Mouse (Mus musculus) small intestine, adult 2 months (tissue): ENCODE results near the gene Psmb9. TPM values are rescaled to one million over a fixed set of nuclear protein-coding genes. Genes with fewer than 3 reads are reported as not detected.
"Not testable (repeated sequence)": the region's sequence is repeated elsewhere in the genome, so short reads cannot be mapped to it uniquely, and the experiment has no call there.

Experiments used
- H3K27ac ChIP-seq: fragments of 200-500 bp; 2 replicates; pipeline ENCODE4 v1.5.1; 2012; ENCODE audit warnings: low read depth, low read length, control low read depth, inconsistent platforms; ENCODE audit not compliant: insufficient read depth
- H3K27me3 ChIP-seq: fragments of 200-500 bp; 2 replicates; pipeline ENCODE4 v1.6.1; 2012; ENCODE audit warnings: mild to moderate bottlenecking, moderate library complexity, low read length, inconsistent platforms; ENCODE audit not compliant: control insufficient read depth, insufficient read depth
- H3K36me3 ChIP-seq: fragments of 200-500 bp; 2 replicates; pipeline ENCODE4 v1.6.1; 2012; ENCODE audit warnings: mild to moderate bottlenecking, low read length, control low read depth, inconsistent platforms; ENCODE audit not compliant: control insufficient read depth, insufficient read depth
- H3K4me1 ChIP-seq: fragments of 200-500 bp; 2 replicates; pipeline ENCODE4 v1.6.1; 2012; ENCODE audit warnings: low read length, inconsistent platforms, mixed read lengths; ENCODE audit not compliant: control insufficient read depth, insufficient read depth, insufficient read length
- H3K4me3 ChIP-seq: fragments of 200-500 bp; 2 replicates; pipeline ENCODE4 v1.5.1; 2012; ENCODE audit warnings: low read depth, mild to moderate bottlenecking, control low read depth, inconsistent platforms, low read length, moderate library complexity
- CTCF ChIP-seq: fragments of 200-500 bp; IDR thresholded peaks from 2 replicates; pipeline ENCODE4 v1.5.1; 2012; ENCODE audit warnings: low read depth, mild to moderate bottlenecking, control low read depth, inconsistent platforms, low read length, moderate library complexity, mixed read lengths; ENCODE audit not compliant: insufficient replicate concordance, insufficient read length; ENCODE audit errors: extremely low read depth
- POLR2A ChIP-seq: fragments of 200-500 bp; IDR thresholded peaks from 2 replicates; pipeline ENCODE4 v1.6.1; 2012; ENCODE audit warnings: low read depth, mild to moderate bottlenecking, control low read depth, inconsistent platforms, low read length, moderate library complexity
- WGBS: fragments of 180-500 bp; shearing (Covaris S2); methylation state at CpG from one replicate; pipeline ENCODE4 v1.1.7; 2018; 5-methylcytosine and 5-hydroxymethylcytosine counted together
- polyA plus RNA-seq: library from polyadenylated mRNA; depleted of rRNA; stranded (reverse); fragments of >200 nt; gene quantifications from 2 replicates; pipeline ENCODE4 v1.2.3, GENCODE M21; 2012

Psmb9 gene
- polyA plus RNA-seq, 1 experiment = 204 TPM

DNA sequence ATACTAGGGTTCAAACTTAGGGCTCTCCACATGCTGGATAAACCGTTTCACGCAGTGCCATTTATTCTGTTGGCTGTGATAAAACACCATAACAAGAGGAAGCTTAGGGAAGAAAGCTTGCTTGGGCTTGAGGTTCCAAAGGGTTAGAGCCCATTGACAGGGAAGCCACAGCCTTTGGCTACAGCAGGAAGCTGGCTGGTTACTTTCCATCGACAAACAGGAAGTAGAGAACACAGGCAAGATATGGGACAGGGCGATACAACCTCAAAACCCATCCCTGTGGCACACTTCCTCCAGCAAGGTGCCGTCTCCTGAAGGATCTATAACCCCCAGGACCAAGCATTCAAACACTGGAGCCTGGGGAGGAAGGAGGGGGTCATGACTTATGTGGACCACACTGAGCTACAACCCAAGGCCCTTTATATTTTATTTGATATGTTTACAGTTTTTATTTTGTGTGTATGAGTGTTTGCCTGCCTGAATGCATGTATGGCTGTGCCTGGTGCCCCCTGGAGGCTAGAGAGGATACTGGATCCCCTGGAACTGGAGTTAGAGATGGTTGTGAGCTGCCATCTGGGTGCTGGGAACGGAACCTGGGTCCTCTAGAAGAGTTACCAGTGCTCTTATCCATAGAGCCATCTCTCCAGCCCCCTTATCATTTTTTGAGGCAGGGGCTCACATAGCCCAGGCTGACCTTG is 22.4 kb downstream of the Psmb9 start:
- Histone ChIP-seq H3K27ac (no peak overlapping the region), H3K36me3 (peaks cover 4% of the 10 kb centered on the region; the same call in 1 of the 2 replicates), H3K27me3 (no peaks in the 10 kb centered on the region), H3K4me3 (no peak overlapping the region), H3K4me1 (no peaks in the 10 kb centered on the region)
- WGBS = 64% methylated on average over 6 of the region's 6 CpGs
- TF ChIP-seq POLR2A = no peak
- TF ChIP-seq CTCF = peak; percentile 31; the same call in 1 of the 2 replicates

GRCm38 (mm10) chr17:34164202-34164895 is 23.2 kb downstream of the Psmb9 start:
- H3K4me3 ChIP-seq = no peak overlapping the region
- no peak for TF ChIP-seq POLR2A
- peak; percentile 33; the same call in 1 of the 2 replicates for TF ChIP-seq CTCF
- 52% methylated on average over 9 of the region's 9 CpGs for WGBS
- no peaks in the 10 kb centered on the region for H3K27me3 ChIP-seq
- H3K36me3 ChIP-seq = peaks cover 4% of the 10 kb centered on the region; the same call in 1 of the 2 replicates
- H3K4me1 ChIP-seq = no peaks in the 10 kb centered on the region
- no peak overlapping the region for H3K27ac ChIP-seq

DNA sequence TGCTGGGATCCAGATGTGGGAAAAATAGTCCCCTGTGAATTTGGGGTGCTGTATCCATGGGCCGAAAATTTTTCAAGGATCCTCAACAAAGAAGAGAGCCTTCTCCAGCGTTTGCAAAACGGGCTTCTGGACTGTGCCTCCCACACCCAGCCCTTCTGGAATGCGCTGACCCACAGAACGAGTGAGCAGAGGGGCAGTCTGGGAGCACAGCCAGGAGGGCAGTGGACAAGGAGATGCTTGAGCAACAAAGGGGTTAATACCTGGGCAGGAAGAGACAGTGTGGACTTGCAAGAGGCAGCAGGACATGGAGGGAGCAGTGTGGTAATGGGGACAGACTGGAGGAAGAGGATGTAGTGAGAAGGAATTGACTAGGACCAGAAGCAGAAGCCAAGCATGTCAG is 32.0 kb downstream of the Psmb9 start:
- no peak for TF ChIP-seq POLR2A
- no peak for TF ChIP-seq CTCF
- Histone ChIP-seq H3K27me3 (no peaks in the 10 kb centered on the region), H3K27ac (no peak overlapping the region), H3K4me3 (no peak overlapping the region), H3K4me1 (peaks cover 7% of the 10 kb centered on the region; the same call in 1 of the 2 replicates), H3K36me3 (peaks cover 11% of the 10 kb centered on the region; the same call in 1 of the 2 replicates)
- 61% methylated on average over 5 of the region's 5 CpGs for WGBS

GRCm38 (mm10) chr17:34152923-34153322 is 34.6 kb downstream of the Psmb9 start, which contains the start of gene H2-DMb1:
TSS of gene H2-DMb1 (plus strand) at chr17:34153072.
- TF ChIP-seq CTCF = no peak
- no peak; the same call in 1 of the 2 replicates for TF ChIP-seq POLR2A
- Histone ChIP-seq H3K27me3 (no peaks in the 10 kb centered on the region), H3K27ac (peak within 1 kb of the TSS; percentile 29), H3K36me3 (0 out of 2 replicates have a peak, but pooled peaks cover 8% of the 10 kb centered on the region), H3K4me1 (peaks cover 7% of the 10 kb centered on the region; the same call in 1 of the 2 replicates), H3K4me3 (peak within 1 kb of the TSS; percentile 62)
- WGBS = 34% methylated on average over 4 of the region's 4 CpGs

- no peaks in the 10 kb centered on the region; the same call in 1 of the 2 replicates for H3K4me1 ChIP-seq
- H3K4me3 ChIP-seq = peak overlapping the region; percentile 22
- WGBS = 57% methylated on average over 3 of the region's 3 CpGs
- H3K27ac ChIP-seq = 0 out of 2 replicates have a peak overlapping the region, but pooled peaks have one; percentile 5
- H3K27me3 ChIP-seq = no peaks in the 10 kb centered on the region
- TF ChIP-seq CTCF (no peak), POLR2A (no peak)
- no peaks in the 10 kb centered on the region for H3K36me3 ChIP-seq
These were observed 42.6 kb downstream of the Psmb9 start for GRCm38 (mm10) chr17:34144960-34145371.

DNA sequence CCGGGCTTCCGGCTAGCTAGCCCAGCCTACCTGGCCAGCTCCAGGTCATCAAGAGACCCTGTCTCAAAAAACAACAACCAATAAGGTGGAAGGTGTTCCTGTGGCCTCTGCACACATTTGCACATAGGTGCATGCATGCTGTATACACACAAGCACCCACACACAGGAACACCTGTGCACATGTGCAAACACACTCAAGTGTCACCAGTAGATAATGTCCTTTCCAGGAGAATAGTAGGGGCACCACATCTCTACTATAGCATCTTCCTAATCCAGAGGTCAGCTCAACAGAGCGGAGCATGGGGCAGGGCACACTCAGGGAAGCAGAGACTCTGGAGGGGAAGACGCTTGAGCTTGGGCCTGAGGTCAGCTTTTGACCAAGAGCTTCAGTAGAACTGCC is 43.3 kb downstream of the Psmb9 start:
- H3K4me1 ChIP-seq, H3K4me3 ChIP-seq, H3K36me3 ChIP-seq, H3K27me3 ChIP-seq, H3K27ac ChIP-seq: not testable (repeated sequence)
- WGBS = 85% methylated on average over 4 of the region's 4 CpGs

GRCm38 (mm10) chr17:34143461-34143860 is 44.1 kb downstream of the Psmb9 start:
- Histone ChIP-seq H3K4me1 (no peaks in the 10 kb centered on the region; the same call in 1 of the 2 replicates), H3K36me3 (no peaks in the 10 kb centered on the region), H3K27me3 (no peaks in the 10 kb centered on the region), H3K27ac (no peak overlapping the region), H3K4me3 (no peak overlapping the region)
- 50% methylated on average over 5 of the region's 5 CpGs for WGBS
- no peak for TF ChIP-seq CTCF
- no peak for TF ChIP-seq POLR2A
